Mouse (Mus musculus) lung, adult 2 months (tissue): ENCODE measurements around the gene Evx2. TPM values are rescaled to one million over a fixed set of nuclear protein-coding genes. Genes with fewer than 3 reads are reported as not detected.

Source experiments
- DNase-seq: peaks from one replicate; pipeline ENCODE4 v3.0.0; 2022
- H3K4me1 ChIP-seq: fragments of 200-500 bp; 2 replicates; pipeline ENCODE4 v1.6.1; 2011; ENCODE audit warnings: low read length; ENCODE audit not compliant: control insufficient read depth, insufficient read depth
- H3K4me3 ChIP-seq: fragments of 200-500 bp; replicated peaks from 2 replicates; pipeline ENCODE3; 2011; ENCODE audit warnings: low read depth, mild to moderate bottlenecking, control low read depth, low read length; ENCODE audit errors: extremely low read depth
- CTCF ChIP-seq: fragments of 200-500 bp; IDR thresholded peaks from 2 replicates; pipeline ENCODE4 v1.5.1; 2011; ENCODE audit warnings: mild to moderate bottlenecking, low read length, control low read depth; ENCODE audit not compliant: insufficient read depth
- POLR2A ChIP-seq: fragments of 200-500 bp; IDR thresholded peaks from 2 replicates; pipeline ENCODE4 v1.6.1; 2011; ENCODE audit warnings: low read depth, mild to moderate bottlenecking, control low read depth, low read length, borderline replicate concordance; ENCODE audit errors: extremely low read depth
- WGBS: fragments of 180-500 bp; shearing (Covaris S2); methylation state at CpG from one replicate; pipeline ENCODE4 v1.1.7; 2018; 5-methylcytosine and 5-hydroxymethylcytosine counted together
- polyA plus RNA-seq: library from polyadenylated mRNA; depleted of rRNA; stranded (reverse); fragments of >200 nt; gene quantifications from 2 replicates; pipeline ENCODE4 v1.2.3, GENCODE M21; 2012

Evx2 gene
- polyA plus RNA-seq, 1 experiment = not detected

DNA sequence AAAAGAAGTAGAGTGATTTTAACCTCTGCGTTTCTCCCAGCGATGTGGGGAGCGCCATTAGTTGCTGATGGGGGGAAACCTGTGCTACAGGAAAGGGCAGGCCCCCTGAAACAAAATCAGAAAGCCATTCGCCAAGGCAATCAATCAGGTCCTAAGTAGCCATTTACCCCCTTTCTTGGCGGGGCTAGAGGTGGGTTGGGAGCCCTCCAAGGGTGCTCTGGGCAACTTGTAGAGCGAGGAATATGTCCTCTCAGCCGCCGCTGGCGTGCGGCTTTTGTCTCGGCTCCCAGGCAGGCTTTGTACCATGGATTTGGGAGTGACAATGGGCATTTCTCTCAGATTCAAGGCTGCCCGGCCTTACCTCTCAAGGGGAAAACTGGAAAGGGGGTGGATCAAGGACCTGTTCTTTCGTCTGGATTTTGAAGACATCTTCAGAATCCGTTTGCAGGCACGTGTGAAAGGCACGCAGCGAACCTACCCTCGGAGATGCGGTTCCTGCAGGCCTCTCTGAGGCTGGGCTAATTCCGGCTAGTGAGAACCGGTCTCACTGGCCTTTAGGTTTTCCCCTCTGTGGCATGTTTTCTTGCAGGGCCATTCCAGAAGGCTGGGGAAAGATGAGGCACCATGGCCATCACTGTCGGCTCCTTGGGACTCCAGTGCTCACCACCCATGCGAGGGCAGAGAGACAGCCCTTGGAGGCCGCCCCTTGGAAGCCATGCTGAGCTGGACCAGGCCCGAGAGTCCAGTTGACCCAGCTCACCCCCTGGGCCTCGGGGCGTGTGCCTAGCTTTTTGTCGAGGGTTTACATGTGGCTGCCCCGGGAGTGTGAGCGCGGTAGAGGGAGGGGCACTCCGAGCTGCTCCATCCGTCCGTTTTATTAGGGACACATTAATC is 37.3 kb upstream of the Evx2 start:
- peaks cover 4% of the 10 kb centered on the region; the same call in 1 of the 2 replicates for H3K4me1 ChIP-seq
- no peak overlapping the region for H3K4me3 ChIP-seq
- DNase-seq = no peak
- no peak for TF ChIP-seq POLR2A
- no peak for TF ChIP-seq CTCF
- WGBS = 5% methylated on average over 34 of the region's 34 CpGs

DNA sequence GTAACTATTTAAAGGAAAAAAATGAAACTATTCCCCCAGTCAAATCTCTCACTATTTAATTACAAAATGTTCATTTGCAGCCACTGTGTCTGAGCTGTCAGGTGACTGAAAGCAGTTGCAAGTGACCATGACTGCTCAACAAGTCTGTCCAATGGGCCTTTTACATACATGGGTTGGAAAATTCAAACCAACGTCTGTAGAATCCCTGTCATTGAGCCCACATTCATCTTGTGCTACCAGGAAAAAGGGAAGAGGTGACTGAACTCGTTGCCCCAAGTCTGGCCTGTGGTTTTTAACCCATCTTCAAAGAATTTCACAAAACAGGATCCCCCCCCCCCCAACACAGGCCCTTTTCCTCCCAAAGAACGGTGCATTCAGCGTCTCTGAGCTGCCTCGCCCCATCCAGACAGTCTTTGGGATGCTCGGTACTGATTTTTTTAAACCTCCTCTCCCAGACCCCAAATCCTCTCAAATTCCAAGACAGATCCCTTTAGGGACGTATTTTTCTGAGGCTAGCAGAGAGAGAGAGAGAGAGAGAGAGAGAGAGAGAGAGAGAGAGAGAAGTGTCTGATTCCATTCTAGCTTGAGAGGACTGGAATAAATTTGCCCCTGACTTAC is 36.6 kb upstream of the Evx2 start:
- TF ChIP-seq POLR2A (no peak), CTCF (no peak)
- WGBS = 8% methylated on average over 7 of the region's 7 CpGs
- peaks cover 4% of the 10 kb centered on the region; the same call in 1 of the 2 replicates for H3K4me1 ChIP-seq
- no peak overlapping the region for H3K4me3 ChIP-seq
- no peak for DNase-seq

DNA sequence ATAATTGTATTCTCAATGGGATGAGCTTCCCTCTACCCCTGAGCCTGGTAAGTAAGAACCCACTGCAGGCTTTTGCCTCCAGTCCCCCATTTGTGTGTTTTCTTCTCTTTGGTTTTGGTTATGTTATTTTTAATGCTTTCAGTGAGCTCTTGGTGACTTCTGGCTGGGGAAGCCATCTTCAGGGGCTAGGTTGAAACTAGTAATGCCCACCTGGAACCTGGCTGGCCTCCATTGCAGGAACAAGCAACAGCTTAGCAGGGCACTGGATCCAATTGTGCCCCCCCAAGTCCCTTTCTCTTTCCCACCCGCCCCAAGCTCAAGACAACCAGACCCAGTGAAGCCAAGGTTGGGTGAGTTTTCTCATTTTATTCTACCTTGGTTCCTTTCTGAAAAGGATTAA is 36.0 kb upstream of the Evx2 start:
- Histone ChIP-seq H3K4me3 (no peak overlapping the region), H3K4me1 (peaks cover 4% of the 10 kb centered on the region; the same call in 1 of the 2 replicates)
- no peak for DNase-seq
- no peak for TF ChIP-seq POLR2A
- TF ChIP-seq CTCF = no peak
- WGBS = 8% methylated on average over 1 of the region's 1 CpGs

DNA sequence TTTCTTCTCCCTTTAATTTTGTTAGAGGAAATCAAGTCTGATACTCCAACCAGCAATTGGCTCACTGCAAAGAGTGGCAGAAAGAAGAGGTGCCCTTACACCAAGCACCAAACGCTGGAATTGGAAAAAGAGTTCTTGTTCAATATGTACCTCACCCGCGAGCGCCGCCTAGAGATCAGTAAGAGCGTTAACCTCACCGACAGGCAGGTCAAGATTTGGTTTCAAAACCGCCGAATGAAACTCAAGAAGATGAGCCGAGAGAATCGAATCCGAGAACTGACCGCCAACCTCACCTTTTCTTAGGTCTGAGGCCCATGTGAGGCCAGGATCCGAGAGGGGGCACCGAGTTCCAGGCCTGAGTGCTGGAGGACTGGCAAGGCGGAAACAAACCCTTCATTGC is 34.7 kb upstream of the Evx2 start:
- 4% methylated on average over 16 of the region's 16 CpGs for WGBS
- no peak for DNase-seq
- TF ChIP-seq POLR2A = no peak
- TF ChIP-seq CTCF = 0 out of 2 replicates have a peak, but pooled peaks have one; percentile 13

DNA sequence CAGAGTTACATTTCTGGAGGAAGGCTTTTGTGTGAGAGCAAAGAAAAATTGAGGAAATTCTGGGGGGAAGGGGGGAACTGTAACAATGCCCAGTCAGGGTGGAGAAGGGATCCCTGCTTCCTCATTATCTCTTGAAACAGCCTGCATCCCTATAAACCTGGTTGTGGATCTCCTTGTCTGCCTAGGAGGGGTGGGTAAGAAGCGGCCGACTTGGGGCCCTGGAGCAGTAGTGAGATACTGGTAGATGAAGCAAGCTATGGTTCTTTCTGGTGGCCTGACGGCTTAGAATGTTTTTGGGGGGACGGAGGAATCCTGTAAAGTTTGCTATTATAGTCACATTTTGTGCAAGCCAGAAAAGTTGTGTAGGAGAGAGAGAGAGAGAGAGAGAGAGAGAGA is 34.1 kb upstream of the Evx2 start:
- 15% methylated on average over 4 of the region's 4 CpGs for WGBS
- DNase-seq = no peak
- Histone ChIP-seq H3K4me1 (peaks cover 4% of the 10 kb centered on the region; the same call in 1 of the 2 replicates), H3K4me3 (no peak overlapping the region)
- no peak for TF ChIP-seq CTCF

More for the DNA sequence above, 34.7 kb upstream of the Evx2 start:
- H3K4me1 ChIP-seq = peaks cover 4% of the 10 kb centered on the region; the same call in 1 of the 2 replicates
- no peak overlapping the region for H3K4me3 ChIP-seq

DNA sequence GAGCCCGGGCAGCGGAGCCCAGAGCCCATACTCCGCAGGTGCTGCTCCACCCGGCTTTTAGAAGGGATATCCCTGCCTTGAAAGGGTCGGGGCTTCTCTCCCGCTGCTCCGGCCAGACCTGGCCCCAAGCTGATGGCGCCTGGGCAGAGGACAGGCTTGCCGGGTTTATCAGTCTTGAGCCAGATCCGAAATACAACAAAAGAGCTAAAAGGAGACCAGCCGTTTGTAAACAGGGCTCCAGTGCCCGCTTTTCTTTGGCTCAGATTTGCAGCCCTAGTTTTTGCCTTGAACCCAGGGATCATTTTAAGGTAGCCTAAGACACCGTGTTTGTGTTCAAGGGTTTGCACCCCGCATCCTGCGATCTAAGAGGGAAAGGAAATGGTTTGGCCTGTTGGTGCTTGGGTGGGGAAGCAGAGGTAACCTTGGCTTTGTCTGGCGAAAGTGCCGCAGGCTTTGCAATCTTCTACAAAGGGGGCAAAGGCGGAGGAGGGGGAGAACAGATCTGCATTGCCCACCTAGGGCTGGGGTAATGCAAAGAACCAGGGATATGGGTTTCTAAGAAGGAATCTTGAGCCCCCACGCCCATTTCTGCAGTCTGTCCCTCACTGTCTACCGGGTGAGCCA is 33.6 kb upstream of the Evx2 start:
- TF ChIP-seq CTCF = no peak
- no peak for TF ChIP-seq POLR2A
- no peak overlapping the region for H3K4me3 ChIP-seq
- DNase-seq = no peak
- WGBS = 3% methylated on average over 20 of the region's 20 CpGs
- H3K4me1 ChIP-seq = no peaks in the 10 kb centered on the region

DNA sequence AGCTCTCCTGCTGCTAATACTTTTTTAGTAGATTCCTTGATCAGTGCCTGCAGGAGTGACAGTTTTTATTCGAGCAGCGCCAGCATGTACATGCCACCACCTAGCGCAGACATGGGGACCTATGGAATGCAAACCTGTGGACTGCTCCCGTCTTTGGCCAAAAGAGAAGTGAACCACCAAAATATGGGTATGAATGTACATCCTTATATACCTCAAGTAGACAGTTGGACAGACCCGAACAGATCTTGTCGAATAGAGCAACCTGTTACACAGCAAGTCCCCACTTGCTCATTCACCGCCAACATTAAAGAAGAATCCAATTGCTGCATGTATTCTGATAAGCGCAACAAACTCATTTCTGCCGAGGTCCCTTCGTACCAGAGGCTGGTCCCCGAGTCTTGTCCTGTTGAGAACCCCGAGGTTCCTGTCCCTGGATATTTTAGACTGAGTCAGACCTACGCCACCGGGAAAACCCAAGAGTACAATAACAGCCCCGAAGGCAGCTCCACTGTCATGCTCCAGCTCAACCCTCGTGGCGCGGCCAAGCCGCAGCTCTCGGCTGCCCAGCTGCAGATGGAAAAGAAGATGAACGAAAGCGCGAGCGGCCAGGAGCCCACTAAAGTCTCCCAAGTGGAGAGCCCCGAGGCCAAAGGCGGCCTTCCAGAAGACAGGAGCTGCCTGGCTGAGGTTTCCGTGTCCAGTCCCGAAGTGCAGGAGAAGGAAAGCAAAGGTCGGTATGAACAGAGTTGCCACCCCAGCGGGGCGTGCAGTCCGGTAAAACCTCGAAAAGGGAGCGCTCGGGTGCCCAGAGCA is 32.8 kb upstream of the Evx2 start:
- DNase-seq = no peak
- Histone ChIP-seq H3K4me1 (no peaks in the 10 kb centered on the region), H3K4me3 (no peak overlapping the region)
- no peak for TF ChIP-seq POLR2A
- no peak for TF ChIP-seq CTCF
- WGBS = 5% methylated on average over 35 of the region's 35 CpGs

DNA sequence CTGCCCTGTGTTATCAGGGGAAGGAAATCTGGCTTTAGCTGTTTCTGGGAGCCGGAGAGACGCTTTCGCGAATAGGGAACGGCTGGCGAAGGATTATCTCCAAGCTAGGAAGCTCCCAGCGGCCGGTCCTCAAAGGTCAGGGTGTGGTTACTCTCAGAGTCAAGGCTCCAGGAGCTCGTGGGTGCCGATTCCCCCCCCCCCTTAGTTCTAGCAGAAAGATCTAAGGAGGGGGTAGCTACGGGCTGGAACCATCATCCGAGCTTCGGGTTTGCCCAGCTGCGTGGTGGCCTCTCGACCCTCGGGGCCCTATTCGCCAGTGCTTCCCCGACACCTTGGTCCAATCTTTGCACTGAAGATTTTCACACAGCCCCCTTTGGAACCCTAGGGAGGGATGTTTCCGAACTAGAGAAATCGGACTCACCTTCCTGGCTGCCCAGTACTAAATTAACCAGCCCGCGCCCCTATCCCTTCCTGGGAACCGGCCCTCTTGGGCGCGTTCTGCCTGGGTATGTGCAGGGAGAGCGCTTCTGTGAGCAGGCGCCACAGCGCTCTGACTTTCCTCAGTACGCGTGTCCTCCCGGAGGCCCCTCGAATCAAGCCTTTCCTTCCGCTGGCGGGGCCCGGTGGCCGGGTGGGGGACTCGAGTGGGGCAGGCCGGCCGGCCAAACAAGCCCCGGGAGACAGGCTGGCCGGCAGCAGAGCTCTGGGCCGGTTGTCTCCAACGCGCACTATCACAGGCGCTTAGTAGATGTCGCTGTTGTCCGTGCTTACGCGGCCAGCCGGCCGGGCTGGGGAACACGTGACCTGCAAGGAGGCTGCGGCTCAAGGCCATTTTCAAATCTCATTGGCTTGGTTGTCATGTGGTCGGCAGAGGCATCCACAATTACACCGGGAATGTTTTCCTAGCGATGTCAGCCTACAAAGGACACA is 31.9 kb upstream of the Evx2 start, which contains the start of gene Hoxd10:
Gene Hoxd10 (plus strand): TSS at position 903 of the 930 bp plus-strand sequence.
- no peak for TF ChIP-seq CTCF
- TF ChIP-seq POLR2A = no peak
- Histone ChIP-seq H3K4me1 (no peaks in the 10 kb centered on the region), H3K4me3 (no peak within 1 kb of the TSS)
- WGBS = 4% methylated on average over 56 of the region's 56 CpGs
- no peak for DNase-seq
